Mouse (Mus musculus): ENCODE results near the gene Slc30a1.

The Slc30a1 gene

DNA sequence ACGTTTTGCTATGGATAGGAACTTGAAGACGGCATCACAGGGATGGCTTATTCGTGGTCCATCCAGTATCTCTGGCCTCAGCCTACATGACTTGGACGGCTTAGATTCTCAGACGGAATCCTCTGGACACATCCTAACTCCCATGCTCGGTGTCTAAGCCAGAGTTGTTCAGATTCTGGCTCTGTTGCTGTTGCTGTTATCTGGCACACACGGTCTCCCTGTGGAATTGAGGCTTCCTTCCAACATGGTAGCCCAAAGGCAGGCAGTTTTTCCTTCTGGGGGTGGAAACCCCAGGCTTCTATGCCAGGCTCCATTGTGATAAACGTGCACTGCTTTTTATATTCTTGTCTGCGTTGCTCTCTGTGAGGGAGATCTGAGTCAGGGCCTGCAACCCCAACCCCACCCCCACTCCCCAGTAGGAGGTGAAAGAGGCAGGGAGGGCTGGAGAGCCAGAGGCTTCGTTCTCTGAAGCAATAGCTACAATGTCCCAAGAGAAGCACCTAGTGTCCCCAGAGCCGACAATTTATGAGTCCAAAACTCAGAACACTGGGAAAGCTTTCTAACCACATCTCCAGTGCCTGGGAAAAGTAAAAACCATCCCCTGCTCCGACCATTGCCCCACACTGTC lies 23.4 kb downstream of the Slc30a1 start:
- in situ Hi-C loops (cut with MboI; ENCODE audit: low pct_unique_long_range_greater_than_20kb in 1 of 2, low sequenced_read_pairs in 2 of 2, unreplicated experiment in 1 of 2): no loop called here

GRCm38 (mm10) chr1:191930525-191931105 lies 24.0 kb downstream of the Slc30a1 start:
- in situ Hi-C loops (cut with MboI; ENCODE audit: low pct_unique_long_range_greater_than_20kb in 1 of 2, low sequenced_read_pairs in 2 of 2, unreplicated experiment in 1 of 2): no loop called here

DNA sequence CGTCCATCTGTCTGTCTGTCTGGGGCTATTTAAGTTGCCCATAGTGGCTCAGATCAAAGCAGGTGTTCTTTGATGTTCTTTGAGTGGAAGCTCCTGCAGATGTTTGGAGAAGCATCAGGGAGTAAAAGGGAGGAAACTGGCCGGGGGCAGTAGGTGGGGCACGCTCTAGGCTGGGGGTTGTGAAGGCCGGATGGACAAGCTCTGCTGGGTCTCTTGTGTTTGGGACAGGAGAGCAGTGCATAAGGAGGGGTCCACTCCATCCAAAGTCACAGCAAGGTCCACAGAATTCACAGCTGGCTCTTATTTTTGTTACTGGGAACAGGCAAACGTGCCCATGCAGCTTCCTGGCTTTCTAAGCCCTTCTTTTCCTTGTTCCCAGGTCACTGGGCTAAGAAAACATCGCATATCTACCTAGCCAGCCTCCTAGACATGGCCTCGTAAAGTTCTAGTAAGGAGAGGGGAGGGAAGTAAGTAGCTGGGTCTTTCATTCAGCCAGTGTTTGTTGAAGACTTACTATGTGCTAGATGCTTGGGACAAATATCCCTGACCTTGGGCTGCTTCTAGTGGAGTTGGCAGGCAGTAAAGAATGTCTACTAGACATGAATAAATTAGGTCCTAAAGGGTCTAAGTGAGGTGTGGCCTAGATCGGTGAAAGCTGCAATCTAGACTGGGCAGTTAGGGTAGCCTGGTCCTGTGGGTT lies 25.9 kb downstream of the Slc30a1 start:
- in situ Hi-C loops (cut with MboI; ENCODE audit: low pct_unique_long_range_greater_than_20kb in 1 of 2, low sequenced_read_pairs in 2 of 2, unreplicated experiment in 1 of 2): no loop called here

DNA sequence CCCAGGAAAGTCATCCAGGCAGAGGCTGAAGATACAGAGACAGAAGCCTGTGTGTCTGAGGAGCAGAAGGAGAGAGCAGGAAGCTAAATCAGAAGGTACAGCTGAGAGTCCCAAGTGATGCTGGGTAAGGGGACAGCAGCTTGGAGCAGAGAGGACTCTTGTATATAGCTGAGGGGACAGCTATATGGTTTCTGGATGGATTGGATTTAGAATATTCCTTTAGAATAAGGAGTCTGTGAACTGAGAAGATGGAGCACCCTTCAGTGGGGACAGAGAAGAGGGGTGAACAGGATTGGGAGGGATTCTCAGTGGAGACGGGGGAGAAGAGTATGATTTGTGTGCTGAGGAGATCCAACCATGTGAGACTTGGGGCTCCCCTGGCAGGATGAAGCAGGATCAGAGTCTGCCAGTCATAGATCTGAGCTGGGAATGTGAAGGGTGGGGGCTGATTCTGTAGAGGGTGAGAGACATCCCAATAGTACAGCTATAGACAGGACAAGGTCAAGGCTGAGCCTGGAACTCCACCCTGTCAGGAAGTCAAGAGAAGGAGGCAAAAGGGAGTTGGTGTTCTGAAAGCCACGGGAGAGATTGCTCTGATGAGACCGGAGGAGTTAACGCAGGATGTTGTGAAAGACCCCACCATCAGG lies 26.5 kb downstream of the Slc30a1 start:
- in situ Hi-C loops (cut with MboI; ENCODE audit: low pct_unique_long_range_greater_than_20kb in 1 of 2, low sequenced_read_pairs in 2 of 2, unreplicated experiment in 1 of 2): no loop called here

DNA sequence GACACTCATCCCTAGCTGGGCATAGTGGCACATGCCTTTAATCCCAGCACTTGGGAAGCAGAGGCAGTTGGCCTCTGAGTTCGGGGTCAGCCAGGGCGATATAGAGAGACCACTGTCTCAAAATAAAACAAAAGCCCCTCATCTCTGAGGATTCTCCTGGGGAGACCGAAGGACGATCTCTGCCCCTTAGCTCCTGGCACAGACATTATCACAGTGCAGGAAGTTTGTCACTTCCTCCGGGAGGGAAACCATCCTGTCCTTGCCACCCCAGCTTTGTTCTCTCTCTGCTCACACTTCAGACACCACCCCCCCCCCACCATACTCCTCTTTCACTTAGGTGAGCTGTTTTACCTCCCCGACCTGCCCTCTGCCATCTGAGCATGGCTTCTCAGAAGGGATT lies 37.1 kb downstream of the Slc30a1 start:
- in situ Hi-C loops (cut with MboI; ENCODE audit: low pct_unique_long_range_greater_than_20kb in 1 of 2, low sequenced_read_pairs in 2 of 2, unreplicated experiment in 1 of 2): no loop called here

- in situ Hi-C loops (cut with MboI; ENCODE audit: low pct_unique_long_range_greater_than_20kb in 1 of 2, low sequenced_read_pairs in 2 of 2, unreplicated experiment in 1 of 2): no loop called here
These were observed 38.8 kb downstream of the Slc30a1 start for GRCm38 (mm10) chr1:191945341-191945740.

- in situ Hi-C loops (cut with MboI; ENCODE audit: low pct_unique_long_range_greater_than_20kb in 1 of 2, low sequenced_read_pairs in 2 of 2, unreplicated experiment in 1 of 2): no loop called here
These were observed 39.2 kb downstream of the Slc30a1 start for GRCm38 (mm10) chr1:191945756-191946155.

GRCm38 (mm10) chr1:191946261-191946660 lies 39.7 kb downstream of the Slc30a1 start:
- in situ Hi-C loops (cut with MboI; ENCODE audit: low pct_unique_long_range_greater_than_20kb in 1 of 2, low sequenced_read_pairs in 2 of 2, unreplicated experiment in 1 of 2): no loop called here

- in situ Hi-C loops (cut with MboI; ENCODE audit: low pct_unique_long_range_greater_than_20kb in 1 of 2, low sequenced_read_pairs in 2 of 2, unreplicated experiment in 1 of 2): no loop called here
These were observed 40.3 kb downstream of the Slc30a1 start for GRCm38 (mm10) chr1:191946835-191947234.

- in situ Hi-C loops (cut with MboI; ENCODE audit: low pct_unique_long_range_greater_than_20kb in 1 of 2, low sequenced_read_pairs in 2 of 2, unreplicated experiment in 1 of 2): no loop called here
These were observed 41.2 kb downstream of the Slc30a1 start for GRCm38 (mm10) chr1:191947796-191948195.

GRCm38 (mm10) chr1:191948600-191948999 lies 42.0 kb downstream of the Slc30a1 start:
- in situ Hi-C loops (cut with MboI; ENCODE audit: low pct_unique_long_range_greater_than_20kb in 1 of 2, low sequenced_read_pairs in 2 of 2, unreplicated experiment in 1 of 2): no loop called here

DNA sequence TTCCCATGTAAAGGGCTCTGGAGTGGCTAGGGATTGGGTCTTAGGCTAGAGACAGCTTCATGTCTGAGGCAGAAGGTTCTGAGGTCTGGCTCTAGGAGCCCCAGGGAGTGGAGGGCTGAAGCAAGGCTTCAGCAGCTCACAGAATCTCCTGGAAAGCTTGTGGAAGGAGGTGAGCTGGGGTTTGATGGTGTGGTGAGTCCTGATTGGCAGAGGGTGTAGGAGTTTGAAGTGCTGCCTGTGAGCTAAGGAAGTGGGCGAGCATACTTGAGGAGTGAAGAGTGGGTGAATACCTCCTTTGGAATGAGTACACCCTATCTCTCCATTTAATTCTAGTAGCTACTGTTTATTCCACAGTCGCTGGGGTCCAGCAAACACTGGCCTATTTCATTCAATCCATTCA lies 44.0 kb downstream of the Slc30a1 start:
- in situ Hi-C loops (cut with MboI; ENCODE audit: low pct_unique_long_range_greater_than_20kb in 1 of 2, low sequenced_read_pairs in 2 of 2, unreplicated experiment in 1 of 2): no loop called here

GRCm38 (mm10) chr1:191952733-191953335 lies 46.3 kb downstream of the Slc30a1 start:
- in situ Hi-C loops (cut with MboI; ENCODE audit: low pct_unique_long_range_greater_than_20kb in 1 of 2, low sequenced_read_pairs in 2 of 2, unreplicated experiment in 1 of 2): no loop called here

DNA sequence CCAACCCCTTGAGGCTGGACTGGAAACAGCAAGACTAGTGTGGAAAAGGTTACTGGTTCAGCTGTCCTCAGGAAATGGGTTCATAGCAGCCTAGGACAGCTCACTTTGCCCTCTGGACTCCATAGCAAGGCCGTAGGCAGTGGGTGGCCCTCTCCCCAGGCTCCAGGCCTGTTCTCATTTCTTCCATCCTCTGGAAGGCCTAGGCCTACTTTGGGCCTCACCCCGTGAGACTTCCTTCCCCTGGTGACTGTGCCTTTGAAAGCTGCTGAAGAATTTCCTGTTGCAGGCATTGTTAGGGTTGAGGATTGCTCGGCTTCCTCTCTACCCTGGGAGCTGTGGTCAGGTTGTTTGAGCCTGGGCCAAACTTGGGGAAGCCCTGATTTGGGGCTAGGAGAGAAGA lies 48.5 kb downstream of the Slc30a1 start:
- in situ Hi-C loops (cut with MboI; ENCODE audit: low pct_unique_long_range_greater_than_20kb in 1 of 2, low sequenced_read_pairs in 2 of 2, unreplicated experiment in 1 of 2): no loop called here

DNA sequence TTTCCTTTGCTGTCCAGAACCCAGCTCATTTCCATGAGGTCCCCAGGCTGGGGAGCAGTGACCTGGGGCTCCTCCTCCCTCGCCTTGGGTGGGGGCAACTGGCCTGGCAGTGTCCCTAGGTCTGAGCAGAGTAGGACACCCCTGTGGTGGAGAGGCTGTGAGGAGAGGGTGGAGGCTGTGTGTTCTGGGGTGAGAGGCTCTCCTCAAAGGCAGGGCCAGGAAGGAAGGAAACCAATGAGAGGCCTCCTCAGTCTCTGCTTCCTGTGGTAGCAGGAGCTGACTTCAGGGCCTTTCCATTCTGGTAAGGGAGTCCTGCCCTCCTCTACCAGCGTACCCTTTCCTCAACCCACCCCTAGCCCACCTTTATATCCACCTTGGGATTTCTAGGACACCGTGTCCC lies 49.7 kb downstream of the Slc30a1 start:
- in situ Hi-C loops (cut with MboI; ENCODE audit: low pct_unique_long_range_greater_than_20kb in 1 of 2, low sequenced_read_pairs in 2 of 2, unreplicated experiment in 1 of 2): no loop called here

- in situ Hi-C loops (cut with MboI; ENCODE audit: low pct_unique_long_range_greater_than_20kb in 1 of 2, low sequenced_read_pairs in 2 of 2, unreplicated experiment in 1 of 2): no loop called here
These were observed 50.3 kb downstream of the Slc30a1 start for GRCm38 (mm10) chr1:191956871-191957270.

- in situ Hi-C loops (cut with MboI; ENCODE audit: low pct_unique_long_range_greater_than_20kb in 1 of 2, low sequenced_read_pairs in 2 of 2, unreplicated experiment in 1 of 2): no loop called here
These were observed 50.8 kb downstream of the Slc30a1 start for GRCm38 (mm10) chr1:191957321-191957720.

GRCm38 (mm10) chr1:191960946-191961345 lies 54.4 kb downstream of the Slc30a1 start:
- in situ Hi-C loops (cut with MboI; ENCODE audit: low pct_unique_long_range_greater_than_20kb in 1 of 2, low sequenced_read_pairs in 2 of 2, unreplicated experiment in 1 of 2): no loop called here
